Mouse (Mus musculus): ENCODE results near the gene Pon2. TPM values are rescaled to one million over a fixed set of nuclear protein-coding genes. Genes with fewer than 3 reads are reported as not detected.
A peak's percentile ranks its signal among the peaks of the same experiment; 100 is the strongest.
"Not testable (repeated sequence)": the region's sequence is repeated elsewhere in the genome, so short reads cannot be mapped to it uniquely, and the experiment has no call there.

The Pon2 gene
- total RNA-seq, 2 experiments from 2014 or later = 55.7 to 79.1 TPM

- peak; percentile 64 for ATAC-seq (ENCODE audit: poor library complexity, severe bottlenecking)
Measured at GRCm38 (mm10) chr6:5233812-5234211, 64.4 kb downstream of the Pon2 start.

GRCm38 (mm10) chr6:5232022-5232421 is 66.2 kb downstream of the Pon2 start:
- ATAC-seq (ENCODE audit: poor library complexity, severe bottlenecking) = no peak

DNA sequence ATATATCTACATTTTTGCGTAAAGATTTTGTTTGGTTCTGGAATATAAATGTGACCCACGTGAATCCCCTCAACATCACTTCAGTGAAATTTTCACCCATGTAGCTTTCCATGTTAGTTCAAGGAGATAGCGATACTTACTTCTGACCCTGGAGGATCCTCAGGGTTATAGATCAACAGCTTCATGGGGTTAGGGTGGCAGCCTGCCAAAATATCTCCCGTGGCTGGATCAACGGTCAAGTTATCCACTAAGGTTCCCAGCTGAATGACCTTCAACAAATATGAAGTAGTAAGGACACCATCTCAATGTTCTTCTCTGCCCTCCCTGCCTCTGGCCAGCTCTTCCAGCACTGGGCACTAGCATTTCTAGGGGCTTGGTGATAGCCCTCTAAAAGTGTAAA is 68.0 kb downstream of the Pon2 start:
- no peak for ATAC-seq (ENCODE audit: poor library complexity, severe bottlenecking)

GRCm38 (mm10) chr6:5223551-5223950 is 74.7 kb downstream of the Pon2 start:
- ATAC-seq (ENCODE audit: poor library complexity, severe bottlenecking) = not testable (repeated sequence)

- no peak for ATAC-seq (ENCODE audit: poor library complexity, severe bottlenecking)
Measured at GRCm38 (mm10) chr6:5222080-5222479, 76.2 kb downstream of the Pon2 start.

DNA sequence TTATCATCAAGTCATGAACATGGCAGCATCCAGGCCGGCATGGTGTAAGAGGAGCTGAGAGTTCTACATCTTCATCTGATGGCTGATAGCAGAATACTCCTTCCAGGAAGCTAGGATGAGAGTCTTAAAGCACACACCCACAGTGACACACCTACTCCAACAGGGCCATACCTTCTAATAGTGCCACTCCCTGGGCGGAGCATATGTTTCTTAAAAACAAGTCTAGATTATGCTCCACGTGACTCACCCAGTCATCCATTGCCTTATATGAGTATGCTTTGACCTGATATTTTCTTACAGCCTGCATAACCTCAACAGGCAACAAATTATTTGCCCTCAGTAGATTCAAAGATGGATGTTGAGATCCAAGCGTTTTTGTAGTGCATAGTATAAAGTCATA is 80.1 kb downstream of the Pon2 start:
- no peak for ATAC-seq (ENCODE audit: poor library complexity, severe bottlenecking)

Other genes starting within 250 kb of the Pon2 start
- gene Pon1, start 104.5 kb downstream of the Pon2 start, total RNA-seq (2015) = not detected in 2 replicates
- not detected in 2 replicates for gene Pon1, start 104.5 kb downstream of the Pon2 start, total RNA-seq (2017)
- 6.4 and 12.0 TPM in 2 replicates for gene Pon3, start 42.2 kb downstream of the Pon2 start, total RNA-seq (2015)
- gene Pon3, start 42.2 kb downstream of the Pon2 start, total RNA-seq (2017) = 3.9 and 8.7 TPM in 2 replicates
- gene Asb4, start 84.9 kb upstream of the Pon2 start, total RNA-seq (2015) = not detected in 2 replicates
- 0.04 TPM in 1 of 2 replicates, not detected in the other for gene Asb4, start 84.9 kb upstream of the Pon2 start, total RNA-seq (2017)
- gene Pdk4, start 197.9 kb upstream of the Pon2 start, total RNA-seq (2015) = not detected in 2 replicates
- not detected in 2 replicates for gene Pdk4, start 197.9 kb upstream of the Pon2 start, total RNA-seq (2017)